Mouse (Mus musculus) cerebellum, adult 11 months (tissue): ENCODE results near the gene Mest.
A peak's percentile ranks its signal among the peaks of the same experiment; 100 is the strongest.

Experiments used
- DNase-seq: peaks from one replicate; pipeline ENCODE4 v3.0.0; 2022

Gene Mest

GRCm38 (mm10) chr6:30709115-30709514, 14.2 kb upstream of the Mest start:
- DNase-seq: no peak

- DNase-seq: no peak
Measured at GRCm38 (mm10) chr6:30710371-30711364, 12.7 kb upstream of the Mest start.

- DNase-seq: no peak
Measured at GRCm38 (mm10) chr6:30711365-30711763, 12.0 kb upstream of the Mest start.

GRCm38 (mm10) chr6:30712484-30712883, 10.9 kb upstream of the Mest start:
- DNase-seq: no peak

- no peak for DNase-seq
Measured at GRCm38 (mm10) chr6:30713455-30713854, 9.9 kb upstream of the Mest start.

GRCm38 (mm10) chr6:30713896-30714295, 9.5 kb upstream of the Mest start:
- DNase-seq: no peak

GRCm38 (mm10) chr6:30714891-30715471, 8.4 kb upstream of the Mest start:
- no peak for DNase-seq

- no peak for DNase-seq
Measured at GRCm38 (mm10) chr6:30716796-30717195, 6.6 kb upstream of the Mest start.

- no peak for DNase-seq
Measured at GRCm38 (mm10) chr6:30722385-30723164, 772 bp upstream of the Mest start.

GRCm38 (mm10) chr6:30730301-30730971, 7.1 kb downstream of the Mest start:
- DNase-seq: no peak

- no peak for DNase-seq
Measured at GRCm38 (mm10) chr6:30732571-30733130, 9.3 kb downstream of the Mest start.

- no peak for DNase-seq
Measured at GRCm38 (mm10) chr6:30734465-30734864, 11.1 kb downstream of the Mest start.

GRCm38 (mm10) chr6:30734988-30735727, 11.8 kb downstream of the Mest start:
- DNase-seq: no peak

GRCm38 (mm10) chr6:30735728-30736371, 12.5 kb downstream of the Mest start:
- no peak for DNase-seq

GRCm38 (mm10) chr6:30736372-30736762, 13.0 kb downstream of the Mest start:
- DNase-seq: no peak

GRCm38 (mm10) chr6:30736864-30737547, 13.7 kb downstream of the Mest start:
- DNase-seq: peak; percentile 61

- peak; percentile 72 for DNase-seq
Measured at GRCm38 (mm10) chr6:30737548-30738463, 14.5 kb downstream of the Mest start.

- DNase-seq: peak; percentile 12
Measured at GRCm38 (mm10) chr6:30738464-30739006, 15.2 kb downstream of the Mest start.

GRCm38 (mm10) chr6:30739177-30739747, 15.9 kb downstream of the Mest start:
- peak; percentile 20 for DNase-seq
